Mouse (Mus musculus) brain, embryonic 14.5 days (tissue): ENCODE measurements around the gene Aqp7.

Experiments used
- CTCF ChIP-seq: fragments of 200-500 bp; IDR thresholded peaks from 2 replicates; pipeline ENCODE4 v1.5.1; 2012; ENCODE audit warnings: inconsistent platforms, mild to moderate bottlenecking, moderate library complexity, borderline replicate concordance; ENCODE audit not compliant: insufficient read depth, insufficient read length; ENCODE audit errors: extremely low read depth
- POLR2A ChIP-seq: fragments of 200-500 bp; IDR thresholded peaks from 2 replicates; pipeline ENCODE4 v1.6.1; 2012; ENCODE audit warnings: mild to moderate bottlenecking, inconsistent platforms, borderline replicate concordance; ENCODE audit not compliant: poor library complexity, insufficient read depth, insufficient read length, severe bottlenecking; ENCODE audit errors: extremely low read depth

DNA sequence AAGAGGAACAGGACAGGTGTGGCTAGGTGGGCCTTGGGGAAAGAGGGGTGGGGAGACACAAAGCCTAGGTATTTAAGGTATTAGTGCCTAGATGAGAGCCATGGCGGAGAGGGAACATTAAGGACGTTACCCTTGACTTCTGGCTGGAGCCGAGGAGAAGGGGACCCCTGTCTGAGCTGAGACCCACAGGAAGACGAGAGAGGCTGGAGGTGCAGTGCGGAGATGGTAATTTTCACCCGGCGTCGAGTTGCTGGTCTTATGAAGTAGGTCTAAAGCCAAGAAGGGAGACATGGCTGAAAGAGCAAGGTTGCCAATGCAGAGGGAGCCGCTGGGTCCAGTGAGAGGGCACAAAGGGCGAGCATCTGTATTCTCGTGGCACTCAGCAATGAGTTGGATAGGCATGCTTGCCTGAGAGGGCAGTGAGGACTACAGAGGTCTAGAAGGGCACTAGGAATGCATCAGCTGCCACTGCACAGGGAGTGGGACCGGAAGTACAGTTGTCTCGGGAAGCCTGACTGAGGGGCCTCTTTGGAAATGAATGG lies 1.6 kb downstream of the Aqp7 start:
- TF ChIP-seq POLR2A (no peak), CTCF (no peak)
